Comparison of ENCODE assay signal across 8 mouse cellular contexts in genomic region chr10:80153713-80154112, GRCm38 (mm10). TPM values are rescaled to one million over a fixed set of nuclear protein-coding genes. Genes with fewer than 3 reads are reported as not detected.
DNase-seq lines count a peak whose midpoint lies in the region; ATAC-seq and TF ChIP-seq lines count a peak whose summit lies in the region.

No protein-coding gene starts in this region.

- no peak for TF ChIP-seq CTCF in spleen, adult 2 months (IDR thresholded peaks at IDR 0.05; ENCODE audit: extremely low read depth, insufficient read depth, insufficient read length, insufficient replicate concordance)
- no peak for TF ChIP-seq CTCF in lung, adult 2 months (IDR thresholded peaks at IDR 0.05; ENCODE audit: insufficient read depth, low read length)

- no peaks in the 10 kb centered on the region for H3K9me3 ChIP-seq in intestine, embryonic 15.5 days
- H3K9me3 ChIP-seq in liver, embryonic 12.5 days (replicated peaks) = no peaks in the 10 kb centered on the region

- no peak for TF ChIP-seq POLR2A in spleen, adult 2 months (IDR thresholded peaks at IDR 0.05; ENCODE audit: low read depth, low read length)
- TF ChIP-seq POLR2A in lung, adult 2 months (IDR thresholded peaks at IDR 0.05; ENCODE audit: borderline replicate concordance, extremely low read depth, low read depth, low read length) = no peak

- no peak overlapping the region for H3K4me3 ChIP-seq in spleen, adult 2 months (ENCODE audit: extremely low read depth, insufficient read depth, insufficient read length)
- peak overlapping the region; percentile 90 for H3K4me3 ChIP-seq in intestine, embryonic 15.5 days (replicated peaks)
- no peak overlapping the region for H3K4me3 ChIP-seq in liver, embryonic 12.5 days
- no peak overlapping the region for H3K4me3 ChIP-seq in lung, adult 2 months (replicated peaks; ENCODE audit: extremely low read depth, low read depth, low read length)

- ATAC-seq in intestine, embryonic 15.5 days = no peak
- ATAC-seq in liver, embryonic 12.5 days = no peak

- H3K36me3 ChIP-seq in spleen, adult 2 months (ENCODE audit: control insufficient read depth, insufficient read depth, low read length) = peaks cover 54% of the 10 kb centered on the region
- peaks cover 46% of the 10 kb centered on the region for H3K36me3 ChIP-seq in intestine, embryonic 15.5 days
- H3K36me3 ChIP-seq in liver, embryonic 12.5 days = peaks cover 80% of the 10 kb centered on the region

- peaks cover 30% of the 10 kb centered on the region for H3K4me1 ChIP-seq in spleen, adult 2 months (ENCODE audit: control insufficient read depth, insufficient read depth, insufficient read length)
- peaks cover 65% of the 10 kb centered on the region for H3K4me1 ChIP-seq in intestine, embryonic 15.5 days (replicated peaks)
- H3K4me1 ChIP-seq in liver, embryonic 12.5 days = peaks cover 91% of the 10 kb centered on the region
- H3K4me1 ChIP-seq in lung, adult 2 months (ENCODE audit: control insufficient read depth, insufficient read depth, low read length) = peaks cover 30% of the 10 kb centered on the region

- H3K4me2 ChIP-seq in intestine, embryonic 15.5 days (replicated peaks) = peak overlapping the region; percentile 92
- peak overlapping the region; percentile 98 for H3K4me2 ChIP-seq in liver, embryonic 12.5 days

- no peak for DNase-seq in spleen, adult 2 months (ENCODE audit: low read depth in 1 of 2, low spot score in 2 of 2)
- no peak for DNase-seq in spleen, postnatal 14 days (ENCODE audit: low spot score in 2 of 2)
- DNase-seq in natural killer cell, adult 2 months (ENCODE audit: low spot score in 2 of 2) = no peak
- DNase-seq in cerebellum, postnatal 36 days = no peak
- no peak for DNase-seq in cerebellum, adult 8-10 months
- no peak for DNase-seq in lung, adult 2 months

- no peaks in the 10 kb centered on the region for H3K27me3 ChIP-seq in spleen, adult 2 months (ENCODE audit: control insufficient read depth, insufficient read depth, low read length)
- H3K27me3 ChIP-seq in intestine, embryonic 15.5 days (replicated peaks) = no peaks in the 10 kb centered on the region
- H3K27me3 ChIP-seq in liver, embryonic 12.5 days (replicated peaks) = no peaks in the 10 kb centered on the region

- 91% methylated on average over 19 of the region's 19 CpGs for whole genome bisulfite sequencing in spleen, adult 2 months
- 80% methylated on average over 19 of the region's 19 CpGs for WGBS in intestine, embryonic 15.5 days
- 82% methylated on average over 19 of the region's 19 CpGs for WGBS in liver, embryonic 12.5 days (ENCODE audit: insufficient replicate concordance)
- WGBS in lung, adult 2 months = 64% methylated on average over 19 of the region's 19 CpGs

- H3K9ac ChIP-seq in intestine, embryonic 15.5 days = peak overlapping the region; percentile 95
- H3K9ac ChIP-seq in liver, embryonic 12.5 days = no peak overlapping the region

- 0 out of 2 replicates have a peak overlapping the region, but pooled peaks have one; percentile 96 for H3K27ac ChIP-seq in spleen, adult 2 months (ENCODE audit: insufficient read depth, low read length)
- H3K27ac ChIP-seq in intestine, embryonic 15.5 days = peak overlapping the region; percentile 97
- peak overlapping the region; percentile 98 for H3K27ac ChIP-seq in liver, embryonic 12.5 days

RNA-seq across cellular contexts. Expression of gene Midn, which starts 5.6 kb away (rescaled TPM):
- polyA plus RNA-seq in spleen, adult 2 months (2012; rRNA removed) = 128 and 157 TPM in 2 replicates
- polyA plus RNA-seq in intestine, embryonic 15.5 days (2015; fragmentation: Nextera tagmentation; extraction: Ambion mirVana) = 14.1 and 16.1 TPM in 2 replicates
- polyA plus RNA-seq in liver, embryonic 12.5 days (2016; fragmentation: Nextera tagmentation; extraction: Ambion mirVana) = 5.7 and 6.3 TPM in 2 replicates
- polyA plus RNA-seq in lung, adult 2 months (2012; rRNA removed) = 110 and 150 TPM in 2 replicates

RNA-seq across cellular contexts. Expression of gene Cirbp, which starts 12.1 kb away (rescaled TPM):
- polyA plus RNA-seq in spleen, adult 2 months (2012; rRNA removed) = 144 and 151 TPM in 2 replicates
- polyA plus RNA-seq in intestine, embryonic 15.5 days (2015; fragmentation: Nextera tagmentation; extraction: Ambion mirVana) = 69.4 and 83.9 TPM in 2 replicates
- 22.1 and 27.3 TPM in 2 replicates for polyA plus RNA-seq in liver, embryonic 12.5 days (2016; fragmentation: Nextera tagmentation; extraction: Ambion mirVana)
- polyA plus RNA-seq in lung, adult 2 months (2012; rRNA removed) = 162 and 200 TPM in 2 replicates

RNA-seq across cellular contexts. Expression of gene Cbarp, which starts 13.1 kb away (rescaled TPM):
- polyA plus RNA-seq in spleen, adult 2 months (2012; rRNA removed) = 11.9 and 13.4 TPM in 2 replicates
- polyA plus RNA-seq in intestine, embryonic 15.5 days (2015; fragmentation: Nextera tagmentation; extraction: Ambion mirVana) = 4.8 and 5.1 TPM in 2 replicates
- polyA plus RNA-seq in liver, embryonic 12.5 days (2016; fragmentation: Nextera tagmentation; extraction: Ambion mirVana) = 0.94 and 0.96 TPM in 2 replicates
- 29.9 and 31.5 TPM in 2 replicates for polyA plus RNA-seq in lung, adult 2 months (2012; rRNA removed)

RNA-seq across cellular contexts. Expression of gene Atp5d, which starts 15.3 kb away (rescaled TPM):
- 592 and 782 TPM in 2 replicates for polyA plus RNA-seq in spleen, adult 2 months (2012; rRNA removed)
- polyA plus RNA-seq in intestine, embryonic 15.5 days (2015; fragmentation: Nextera tagmentation; extraction: Ambion mirVana) = 701 and 737 TPM in 2 replicates
- 393 and 419 TPM in 2 replicates for polyA plus RNA-seq in liver, embryonic 12.5 days (2016; fragmentation: Nextera tagmentation; extraction: Ambion mirVana)
- polyA plus RNA-seq in lung, adult 2 months (2012; rRNA removed) = 709 and 1,054 TPM in 2 replicates

RNA-seq across cellular contexts. Expression of gene 1600002K03Rik, which starts 19.0 kb away (rescaled TPM):
- 10.8 TPM in 2 replicates for polyA plus RNA-seq in spleen, adult 2 months (2012; rRNA removed)
- polyA plus RNA-seq in intestine, embryonic 15.5 days (2015; fragmentation: Nextera tagmentation; extraction: Ambion mirVana) = 22.9 and 25.1 TPM in 2 replicates
- 14.0 and 16.4 TPM in 2 replicates for polyA plus RNA-seq in liver, embryonic 12.5 days (2016; fragmentation: Nextera tagmentation; extraction: Ambion mirVana)
- 11.2 and 14.0 TPM in 2 replicates for polyA plus RNA-seq in lung, adult 2 months (2012; rRNA removed)
